Mouse (Mus musculus) CH12.LX (cell line): ENCODE measurements at regions not wholly inside any gene's neighbourhood (a gene's known extent, or its start where the extent isn't known, plus 50 kb on each side); places are given as distances from the start of the nearest gene placed in this dataset.

Source experiments
- DNase-seq: peaks from one replicate; pipeline ENCODE4 v3.0.0-alpha.2; 2013; ENCODE audit errors: extremely low read depth
- H3K27ac ChIP-seq: 2 replicates; pipeline ENCODE4 v1.5.1; 2012; ENCODE audit warnings: low read depth, mild to moderate bottlenecking, control low read depth, moderate library complexity; ENCODE audit not compliant: insufficient read depth
- H3K27me3 ChIP-seq: replicated peaks from 2 replicates; pipeline ENCODE3; 2012; ENCODE audit warnings: inconsistent platforms
- H3K36me3 ChIP-seq, 2 experiments: replicated peaks in 1 of 2; 2 replicates each; pipeline versions ENCODE3 to v1.6.1; 2012; ENCODE audit warnings: inconsistent platforms in 1 of 2, low read length in 1 of 2, mild to moderate bottlenecking in 1 of 2, mixed read lengths in 1 of 2, moderate library complexity in 1 of 2; ENCODE audit not compliant: control insufficient read depth in 1 of 2, insufficient read depth in 1 of 2
- H3K4me1 ChIP-seq, 2 experiments: 2 replicates each; pipeline ENCODE4 v1.6.1; 2012; ENCODE audit warnings: inconsistent platforms in 1 of 2, moderate library complexity in 1 of 2; ENCODE audit not compliant: insufficient read depth in 2 of 2, control insufficient read depth in 1 of 2
- H3K4me2 ChIP-seq: 2 replicates; pipeline ENCODE4 v1.6.1; 2012; ENCODE audit warnings: low read depth, mild to moderate bottlenecking, control low read depth; ENCODE audit not compliant: poor library complexity, insufficient read depth, severe bottlenecking
- H3K4me3 ChIP-seq, 3 experiments: fragments of 150-350 bp in 1 of 3; sonication (generic) in 1 of 3; replicated peaks in 1 of 3; 2 replicates each; pipeline versions ENCODE3 to v1.5.1; 2011 to 2012; ENCODE audit warnings: low read depth in 2 of 3, low read length in 2 of 3, mild to moderate bottlenecking in 2 of 3, moderate library complexity in 2 of 3, control low read depth in 1 of 3, improper control_type of control experiment in 1 of 3, inconsistent platforms in 1 of 3, mixed read lengths in 1 of 3; ENCODE audit not compliant: poor library complexity in 1 of 3
- H3K79me2 ChIP-seq: replicated peaks from 2 replicates; pipeline ENCODE4 v1.6.1; 2012; ENCODE audit warnings: mild to moderate bottlenecking, moderate library complexity; ENCODE audit not compliant: control insufficient read depth, poor library complexity, insufficient read depth, severe bottlenecking; ENCODE audit errors: extremely low read depth
- H3K9ac ChIP-seq: 2 replicates; pipeline ENCODE4 v1.6.1; 2012; ENCODE audit warnings: low read depth, mild to moderate bottlenecking, control low read depth, moderate library complexity; ENCODE audit not compliant: insufficient read depth
- H3K9me3 ChIP-seq: replicated peaks from 2 replicates; pipeline ENCODE3; 2012; ENCODE audit warnings: low read length, inconsistent platforms, mixed read lengths
- MAFK ChIP-seq: IDR thresholded peaks from 2 replicates; pipeline ENCODE4 v1.6.1; 2011; ENCODE audit warnings: low read length, improper control_type of control experiment; ENCODE audit not compliant: insufficient replicate concordance
- MAZ ChIP-seq: IDR thresholded peaks from 2 replicates; pipeline ENCODE4 v1.6.1; 2012; ENCODE audit warnings: low read depth, mild to moderate bottlenecking, inconsistent platforms, low read length, improper control_type of control experiment, moderate library complexity
- RAD21 ChIP-seq: IDR thresholded peaks from 2 replicates; pipeline ENCODE4 v1.6.1; 2011; ENCODE audit warnings: low read depth, mild to moderate bottlenecking, low read length, improper control_type of control experiment, moderate library complexity
- dilution Hi-C: fragments of 300-500 bp; cut with MboI; formaldehyde crosslinking; loops from 2 replicates; pipeline ENCODE4 v1.14.3; 2020; ENCODE audit warnings: low sequenced_read_pairs; ENCODE audit not compliant: extremely low pct_unique_long_range_greater_than_20kb, extremely low pct_ligation_motif_present
- in situ Hi-C: fragments of 300-500 bp; cut with MboI; formaldehyde crosslinking; loops from 3 replicates; pipeline ENCODE4 v1.14.3; 2019; ENCODE audit warnings: low sequenced_read_pairs, low pct_ligation_motif_present, low pct_unique_long_range_greater_than_20kb, mixed read lengths

DNA sequence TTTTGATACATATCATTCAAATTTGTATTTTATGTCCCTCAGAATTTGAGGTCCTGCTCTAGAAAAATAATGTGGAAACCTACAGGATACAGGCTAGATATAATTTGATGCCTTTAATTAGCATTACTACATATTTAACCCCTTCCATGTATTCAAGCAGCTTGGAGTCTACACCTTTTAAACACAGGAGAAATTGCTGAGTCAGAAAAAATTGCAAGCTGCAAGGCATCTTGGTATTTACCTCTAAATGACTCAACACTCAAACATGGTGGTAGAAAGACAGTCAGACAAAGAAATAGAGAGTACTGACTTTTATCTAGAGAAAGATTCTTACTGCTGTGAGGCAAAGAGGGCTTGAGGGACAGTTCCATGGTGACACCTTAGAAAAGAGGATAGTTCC, 565.4 kb upstream of the Adgra3 start:
- Histone ChIP-seq H3K9ac (no peak overlapping the region), H3K79me2 (no peaks in the 10 kb centered on the region), H3K4me2 (no peak overlapping the region), H3K4me3 (no peak overlapping the region), H3K36me3 (no peaks in the 10 kb centered on the region), H3K4me1 (no peaks in the 10 kb centered on the region), H3K27me3 (no peaks in the 10 kb centered on the region), H3K27ac (no peak overlapping the region), H3K9me3 (no peaks in the 10 kb centered on the region)
- dilution Hi-C loops (no loop called here), in situ Hi-C loops (no loop called here)
- TF ChIP-seq MAFK (peak; percentile 94), RAD21 (no peak), MAZ (no peak)
- DNase-seq = no peak
